Mouse (Mus musculus) MEL (cell line): Measurements from ENCODE around the gene Tm9sf1.

Source experiments
- CTCF ChIP-seq, 3 experiments: IDR thresholded peaks in 2 of 3; conservative IDR thresholded peaks in 1 of 3; 2 replicates each; pipeline ENCODE4 v1.5.1; 2011 to 2012; ENCODE audit warnings: low read length in 3 of 3, low read depth in 2 of 3, mild to moderate bottlenecking in 2 of 3, improper control_type of control experiment in 1 of 3, inconsistent platforms in 1 of 3, mixed read lengths in 1 of 3, moderate library complexity in 1 of 3; ENCODE audit not compliant: control insufficient read depth in 1 of 3, insufficient read depth in 1 of 3, poor library complexity in 1 of 3, severe bottlenecking in 1 of 3
- EP300 ChIP-seq, 2 experiments: IDR thresholded peaks; 2 replicates each; pipeline ENCODE4 v1.6.1; 2011; ENCODE audit warnings: improper control_type of control experiment in 2 of 2, low read length in 2 of 2, low read depth in 1 of 2, mild to moderate bottlenecking in 1 of 2
- JUND ChIP-seq: IDR thresholded peaks from 2 replicates; pipeline ENCODE4 v1.6.1; 2011; ENCODE audit warnings: low read depth, mild to moderate bottlenecking, improper control_type of control experiment, low read length
- NRF1 ChIP-seq: IDR thresholded peaks from 2 replicates; pipeline ENCODE4 v1.6.1; 2014; ENCODE audit warnings: low read depth, mild to moderate bottlenecking, inconsistent platforms, low read length, improper control_type of control experiment, moderate library complexity; ENCODE audit not compliant: poor library complexity, insufficient read depth, severe bottlenecking
- POLR2A ChIP-seq, 2 experiments: IDR thresholded peaks; 2 replicates each; pipeline ENCODE4 v1.6.1; 2011 to 2012; ENCODE audit warnings: low read length in 2 of 2, mild to moderate bottlenecking in 2 of 2, control low read depth in 1 of 2, improper control_type of control experiment in 1 of 2, low read depth in 1 of 2, moderate library complexity in 1 of 2; ENCODE audit not compliant: control insufficient read depth in 1 of 2, insufficient read depth in 1 of 2, poor library complexity in 1 of 2
- SMC3 ChIP-seq: IDR thresholded peaks from 2 replicates; pipeline ENCODE4 v1.6.1; 2011; ENCODE audit warnings: low read depth, low read length, improper control_type of control experiment
- TAL1 ChIP-seq: IDR thresholded peaks from 2 replicates; pipeline ENCODE4 v1.6.1; 2012; ENCODE audit warnings: mild to moderate bottlenecking, inconsistent platforms, low read length, moderate library complexity, mixed read lengths
- UBTF ChIP-seq: IDR thresholded peaks from 2 replicates; pipeline ENCODE4 v1.6.1; 2012; ENCODE audit warnings: low read depth, mild to moderate bottlenecking, inconsistent platforms, low read length, improper control_type of control experiment, moderate library complexity, borderline replicate concordance; ENCODE audit not compliant: insufficient read depth
- ZNF384 ChIP-seq: IDR thresholded peaks from 2 replicates; pipeline ENCODE4 v1.6.1; 2012; ENCODE audit warnings: low read depth, mild to moderate bottlenecking, inconsistent platforms, low read length, improper control_type of control experiment

GRCm38 (mm10) chr14:55635523-55636007 lies 8.0 kb downstream of the Tm9sf1 start, which contains the start of gene Ipo4:
- TF ChIP-seq CTCF (IDR thresholded peaks at IDR 0.05 in 2 of 3, conservative IDR thresholded peaks at IDR 0.05 in 1 of 3; ENCODE audit: control insufficient read depth in 1 of 3, insufficient read depth in 1 of 3, low read depth in 2 of 3, low read length in 3 of 3, poor library complexity in 1 of 3, severe bottlenecking in 1 of 3) (no peak), JUND (no peak), ZNF384 (no peak), POLR2A (IDR thresholded peaks at IDR 0.05; ENCODE audit: control insufficient read depth in 1 of 2, insufficient read depth in 1 of 2, low read depth in 1 of 2, low read length in 2 of 2, poor library complexity in 1 of 2) (peak; percentile 69 to 74), TAL1 (no peak), EP300 (IDR thresholded peaks at IDR 0.05; ENCODE audit: low read depth in 1 of 2, low read length in 2 of 2) (no peak), NRF1 (no peak), UBTF (no peak), SMC3 (no peak)
